Mouse (Mus musculus): ENCODE data around the gene Naip2. TPM values are rescaled to one million over a fixed set of nuclear protein-coding genes. Genes with fewer than 3 reads are reported as not detected.

Gene Naip2
- polyA plus RNA-seq, 1 experiment = 0.85 TPM

DNA sequence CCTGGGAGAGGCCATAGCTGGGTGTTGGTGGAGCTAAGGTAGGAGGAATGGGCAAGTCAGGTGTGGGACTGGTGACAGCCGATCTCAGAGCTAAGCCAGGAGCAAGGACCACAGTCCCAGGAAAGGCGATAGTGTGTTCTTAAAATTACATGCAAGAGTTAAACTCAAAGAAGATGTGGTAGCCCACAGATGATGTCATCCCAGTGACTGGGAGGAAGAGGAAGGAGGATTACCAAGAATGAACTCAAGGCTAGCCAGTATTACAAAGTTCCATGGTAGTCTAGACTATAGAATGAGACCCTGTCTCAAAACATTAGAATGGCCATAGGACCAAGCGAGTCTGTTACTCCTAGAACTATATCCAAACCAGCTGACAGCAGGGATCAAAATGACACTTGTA lies 45.3 kb downstream of the Naip2 start:
- Histone ChIP-seq H3K36me3 (replicated peaks; ENCODE audit: low read length) (peaks cover 68% of the 10 kb centered on the region), H3K4me3 (replicated peaks) (no peak overlapping the region), H3K9me3 (peaks cover 3% of the 10 kb centered on the region; the same call in 1 of the 2 replicates), H3K27me3 (replicated peaks) (no peaks in the 10 kb centered on the region), H3K4me1 (peaks cover 7% of the 10 kb centered on the region)
- no peak for TF ChIP-seq FLI1 (IDR thresholded peaks at IDR 0.05; ENCODE audit: low read length)
- no peak for TF ChIP-seq GATA1 (IDR thresholded peaks at IDR 0.05; ENCODE audit: borderline replicate concordance, low read length)

GRCm38 (mm10) chr13:100152659-100153058 lies 49.2 kb downstream of the Naip2 start:
- Histone ChIP-seq H3K4me1 (peaks cover 7% of the 10 kb centered on the region), H3K9me3 (no peaks in the 10 kb centered on the region; the same call in 1 of the 2 replicates), H3K27me3 (replicated peaks) (no peaks in the 10 kb centered on the region), H3K4me3 (replicated peaks) (no peak overlapping the region), H3K36me3 (replicated peaks; ENCODE audit: low read length) (peaks cover 83% of the 10 kb centered on the region)
- TF ChIP-seq FLI1 (IDR thresholded peaks at IDR 0.05; ENCODE audit: low read length) = no peak
- no peak for TF ChIP-seq GATA1 (IDR thresholded peaks at IDR 0.05; ENCODE audit: borderline replicate concordance, low read length)

DNA sequence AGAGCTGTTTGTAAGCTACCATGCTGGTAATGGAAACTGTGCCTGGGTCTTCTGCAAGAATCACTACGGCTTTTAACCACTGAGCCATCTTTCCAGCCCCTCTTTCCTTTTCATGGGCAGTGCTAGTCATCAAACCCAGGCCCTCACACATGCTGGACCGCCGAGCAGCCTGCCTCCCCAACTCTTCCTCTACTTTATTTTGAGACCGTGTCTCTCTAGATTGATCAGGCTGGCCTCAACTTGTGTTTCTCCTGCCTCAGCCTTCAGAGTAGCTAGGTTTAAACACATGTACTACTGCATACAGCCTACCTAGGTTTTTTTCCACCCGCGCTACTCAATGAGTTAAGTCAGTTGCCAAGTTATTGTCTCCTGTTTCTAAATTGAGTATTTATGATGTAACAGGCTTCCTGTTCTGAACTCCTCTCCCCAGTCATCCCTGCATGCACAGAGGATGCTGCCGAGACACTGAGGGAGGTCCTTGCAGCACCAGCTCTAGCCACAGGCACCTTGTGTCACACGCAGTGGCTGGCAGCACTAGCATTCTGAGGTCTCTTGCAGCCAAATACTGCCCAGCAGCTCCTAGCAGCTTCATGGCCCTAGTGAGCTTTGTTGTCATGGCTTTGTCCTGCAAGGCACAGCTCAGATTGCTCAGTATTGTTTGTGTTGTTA lies 60.1 kb downstream of the Naip2 start:
- peaks cover 77% of the 10 kb centered on the region for H3K36me3 ChIP-seq (replicated peaks; ENCODE audit: low read length)
- no peak overlapping the region for H3K4me3 ChIP-seq (replicated peaks)
- H3K4me1 ChIP-seq = peaks cover 7% of the 10 kb centered on the region
- H3K27me3 ChIP-seq (replicated peaks) = no peaks in the 10 kb centered on the region
- H3K9me3 ChIP-seq = no peaks in the 10 kb centered on the region
- TF ChIP-seq FLI1 (IDR thresholded peaks at IDR 0.05; ENCODE audit: low read length) (no peak), GATA1 (IDR thresholded peaks at IDR 0.05; ENCODE audit: borderline replicate concordance, low read length) (no peak)

- H3K4me3 ChIP-seq (replicated peaks) = peak overlapping the region; percentile 100
- peaks cover 32% of the 10 kb centered on the region for H3K36me3 ChIP-seq (replicated peaks; ENCODE audit: low read length)
- no peaks in the 10 kb centered on the region for H3K9me3 ChIP-seq
- TF ChIP-seq GATA1 (IDR thresholded peaks at IDR 0.05; ENCODE audit: borderline replicate concordance, low read length) = no peak
- no peak for TF ChIP-seq FLI1 (IDR thresholded peaks at IDR 0.05; ENCODE audit: low read length)
- H3K4me1 ChIP-seq = peaks cover 19% of the 10 kb centered on the region
- H3K27me3 ChIP-seq (replicated peaks) = no peaks in the 10 kb centered on the region
Measured at GRCm38 (mm10) chr13:100125258-100125643, 76.6 kb downstream of the Naip2 start.

DNA sequence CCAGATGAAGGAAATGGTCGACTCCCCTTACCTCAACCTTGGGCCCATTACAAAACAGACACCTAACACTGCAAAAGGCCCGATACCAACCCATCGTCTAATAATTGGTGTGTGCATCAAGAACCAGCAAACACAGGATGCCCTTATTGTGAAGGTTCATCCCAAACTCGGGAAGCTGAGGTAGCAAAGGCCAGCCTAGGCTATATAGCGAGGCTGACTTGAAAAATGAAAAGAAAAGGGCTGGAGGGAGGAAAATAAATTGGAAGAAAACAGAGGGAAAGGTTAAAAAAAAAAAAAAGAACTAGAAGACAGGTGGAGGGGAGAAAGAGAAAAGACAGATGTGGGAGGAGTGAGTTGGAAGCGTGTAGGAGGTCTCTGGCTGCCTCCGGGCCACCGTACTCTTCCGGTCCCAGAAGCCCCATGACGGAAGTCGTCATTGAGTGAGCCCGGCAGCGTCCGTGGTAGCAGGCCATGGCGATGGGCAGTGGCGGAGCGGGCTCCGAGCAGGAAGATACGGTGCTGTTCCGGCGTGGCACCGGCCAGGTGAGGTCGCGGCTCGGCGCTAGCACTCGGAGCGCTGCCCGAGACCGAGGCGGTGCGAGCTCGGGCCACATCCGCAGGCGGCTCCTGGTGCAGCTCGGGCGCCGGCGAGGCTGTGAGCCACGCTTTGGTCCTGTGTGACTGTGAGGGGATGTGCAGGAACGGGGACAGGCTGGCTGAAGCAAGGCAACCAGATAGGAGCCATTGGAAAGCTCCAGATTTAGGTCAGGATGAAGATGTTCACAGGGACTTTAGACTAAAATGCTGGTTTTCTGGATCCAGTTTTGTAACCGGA lies 77.3 kb downstream of the Naip2 start, which contains the start of gene Smn1:
TSS of gene Smn1 (plus strand) at position 430 of the 835 bp plus-strand sequence.
- peak within 1 kb of the TSS; percentile 100 for H3K4me3 ChIP-seq (replicated peaks)
- TF ChIP-seq FLI1 (IDR thresholded peaks at IDR 0.05; ENCODE audit: low read length) (no peak), GATA1 (IDR thresholded peaks at IDR 0.05; ENCODE audit: borderline replicate concordance, low read length) (no peak)

DNA sequence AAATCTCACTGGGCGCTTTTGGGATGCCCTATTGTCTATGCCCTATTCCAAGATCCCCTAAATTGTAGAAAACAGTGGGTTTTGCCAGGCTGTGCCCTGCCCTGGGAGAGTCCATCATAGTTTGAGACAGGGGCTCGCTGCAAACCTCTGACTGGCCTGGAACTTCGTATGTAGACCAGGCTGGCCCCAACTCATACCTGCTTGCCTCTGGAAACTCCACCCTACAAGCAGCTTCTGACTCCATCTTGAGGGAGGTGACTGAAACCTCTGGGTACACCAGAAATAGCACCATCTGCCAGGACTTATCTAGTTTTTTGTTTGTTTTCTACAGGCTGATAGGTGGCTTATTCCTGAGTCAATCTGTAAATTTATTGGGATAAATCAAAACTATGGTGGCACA lies 77.9 kb downstream of the Naip2 start:
- Histone ChIP-seq H3K27me3 (replicated peaks) (no peaks in the 10 kb centered on the region), H3K4me1 (peaks cover 19% of the 10 kb centered on the region), H3K36me3 (replicated peaks; ENCODE audit: low read length) (peaks cover 23% of the 10 kb centered on the region), H3K4me3 (replicated peaks) (peak overlapping the region; percentile 100), H3K9me3 (no peaks in the 10 kb centered on the region)
- TF ChIP-seq GATA1 (IDR thresholded peaks at IDR 0.05; ENCODE audit: borderline replicate concordance, low read length) (no peak), FLI1 (IDR thresholded peaks at IDR 0.05; ENCODE audit: low read length) (no peak)

More for the DNA sequence above, 77.3 kb downstream of the Naip2 start, which contains the start of gene Smn1:
- Histone ChIP-seq H3K4me1 (peaks cover 19% of the 10 kb centered on the region), H3K36me3 (replicated peaks; ENCODE audit: low read length) (peaks cover 29% of the 10 kb centered on the region), H3K27me3 (replicated peaks) (no peaks in the 10 kb centered on the region), H3K9me3 (no peaks in the 10 kb centered on the region)

DNA sequence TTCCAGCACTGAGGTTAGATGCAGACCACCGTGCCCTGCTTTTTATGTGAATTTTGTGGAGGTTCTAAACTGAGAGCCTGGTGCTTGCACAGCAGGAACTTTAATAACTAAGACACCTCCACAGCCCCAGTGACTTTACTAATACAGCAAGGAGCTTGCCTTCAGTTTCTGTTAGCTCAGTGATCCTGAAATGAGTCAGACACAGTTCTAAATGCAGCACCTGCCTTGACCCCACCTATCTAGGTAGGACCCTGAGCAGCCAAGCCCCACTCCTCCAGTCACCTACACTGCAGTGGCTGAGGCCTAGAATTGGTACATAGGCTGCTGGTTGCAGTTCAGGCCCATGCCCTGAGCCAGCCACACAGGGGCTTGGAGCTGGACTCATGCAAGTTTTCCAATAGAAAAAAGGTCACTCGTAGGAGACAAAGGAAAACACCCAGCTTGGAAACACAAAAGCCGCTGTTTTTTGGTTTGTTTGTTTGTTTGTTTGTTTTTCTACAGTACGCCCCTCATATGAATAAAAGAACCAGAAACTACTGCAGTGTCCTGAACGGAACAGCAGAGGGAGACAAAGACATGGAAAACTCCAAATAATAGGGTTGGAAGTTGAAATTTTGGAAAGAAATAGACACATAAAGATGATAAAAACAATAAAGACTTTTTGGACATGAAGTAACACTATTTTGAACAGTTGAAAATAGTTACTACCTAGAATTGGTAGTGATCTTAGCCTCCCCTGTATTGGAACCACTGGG lies 89.5 kb downstream of the Naip2 start:
- TF ChIP-seq GATA1 (IDR thresholded peaks at IDR 0.05; ENCODE audit: borderline replicate concordance, low read length) (no peak), FLI1 (IDR thresholded peaks at IDR 0.05; ENCODE audit: low read length) (no peak)
- no peaks in the 10 kb centered on the region for H3K27me3 ChIP-seq (replicated peaks)
- H3K4me1 ChIP-seq = peaks cover 24% of the 10 kb centered on the region
- no peak overlapping the region for H3K4me3 ChIP-seq (replicated peaks)
- H3K9me3 ChIP-seq = peaks cover 11% of the 10 kb centered on the region; the same call in 1 of the 2 replicates
- H3K36me3 ChIP-seq (replicated peaks; ENCODE audit: low read length) = no peaks in the 10 kb centered on the region

GRCm38 (mm10) chr13:100107652-100108472 lies 94.0 kb downstream of the Naip2 start, which contains the start of gene Serf1:
Gene Serf1, plus strand, starts transcription at chr13:100108012.
- H3K4me1 ChIP-seq = peaks cover 32% of the 10 kb centered on the region
- H3K27me3 ChIP-seq (replicated peaks) = no peaks in the 10 kb centered on the region
- no peaks in the 10 kb centered on the region for H3K36me3 ChIP-seq (replicated peaks; ENCODE audit: low read length)
- peak within 1 kb of the TSS; percentile 96 for H3K4me3 ChIP-seq (replicated peaks)
- no peaks in the 10 kb centered on the region for H3K9me3 ChIP-seq
- TF ChIP-seq FLI1 (IDR thresholded peaks at IDR 0.05; ENCODE audit: low read length) (no peak), GATA1 (IDR thresholded peaks at IDR 0.05; ENCODE audit: borderline replicate concordance, low read length) (no peak)
